Mouse (Mus musculus): Measurements from ENCODE around the gene Fancf.

- TF ChIP-seq CTCF (conservative IDR thresholded peaks at IDR 0.05; ENCODE audit: low read length) (no peak), POU5F1 (IDR thresholded peaks at IDR 0.05; ENCODE audit: borderline replicate concordance, low read length) (no peak)
Measured at GRCm38 (mm10) chr7:51885345-51885744, 23.3 kb upstream of the Fancf start.
